Mouse (Mus musculus): ENCODE data around the gene Slc25a39.

DNA sequence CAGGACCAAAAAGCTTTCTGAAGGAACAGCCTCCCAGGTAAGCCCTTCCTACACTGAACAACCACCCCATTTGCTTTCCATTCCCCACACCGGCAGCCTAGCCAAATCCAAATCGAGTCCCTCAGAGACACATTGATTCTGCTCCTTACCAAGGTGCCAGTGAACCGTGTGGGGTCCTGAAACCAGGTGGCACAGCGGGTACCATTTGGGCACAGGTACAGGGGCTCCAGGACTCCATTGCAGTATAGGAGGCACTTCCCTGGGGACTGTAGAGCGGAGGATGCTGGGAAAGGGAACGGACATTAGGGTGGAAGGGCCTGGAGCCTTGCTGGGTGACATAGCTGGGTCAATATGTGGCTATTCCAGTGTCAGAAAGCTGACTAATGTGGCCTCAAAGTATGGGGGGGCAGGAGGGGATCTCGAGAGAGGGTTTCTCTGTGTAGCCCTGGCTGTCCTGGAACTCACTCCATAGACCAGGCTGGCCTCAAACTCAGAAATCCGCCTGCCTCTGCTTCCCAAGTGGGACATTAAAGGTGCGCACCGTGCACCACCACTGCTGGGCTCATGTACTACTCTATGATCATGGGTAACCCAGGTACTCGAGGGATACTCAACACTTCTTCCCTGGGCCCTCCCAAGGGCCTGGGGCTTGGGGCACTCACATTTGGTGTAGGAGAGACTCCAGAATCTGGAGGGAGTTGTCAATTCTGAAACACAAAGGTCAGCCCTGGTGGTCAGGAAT lies 2.0 kb downstream of the Slc25a39 start:
- TF ChIP-seq POLR2A (IDR thresholded peaks at IDR 0.05; ENCODE audit: low read depth, low read length): no peak
- no peak for TF ChIP-seq CTCF (IDR thresholded peaks at IDR 0.05; ENCODE audit: extremely low read depth, insufficient read depth, insufficient read length, insufficient replicate concordance)
